Mouse (Mus musculus) CH12.LX (cell line): ENCODE data around the gene B230104I21Rik.

Source experiments
- MAZ ChIP-seq: IDR thresholded peaks from 2 replicates; pipeline ENCODE4 v1.6.1; 2012; ENCODE audit warnings: low read depth, mild to moderate bottlenecking, inconsistent platforms, low read length, improper control_type of control experiment, moderate library complexity
- NRF1 ChIP-seq: IDR thresholded peaks from 2 replicates; pipeline ENCODE4 v1.6.1; 2014; ENCODE audit warnings: low read depth, mild to moderate bottlenecking, inconsistent platforms, low read length, improper control_type of control experiment, moderate library complexity
- TBP ChIP-seq: conservative IDR thresholded peaks from 2 replicates; pipeline ENCODE4 v1.6.1; 2011; ENCODE audit warnings: low read depth, low read length, improper control_type of control experiment

DNA sequence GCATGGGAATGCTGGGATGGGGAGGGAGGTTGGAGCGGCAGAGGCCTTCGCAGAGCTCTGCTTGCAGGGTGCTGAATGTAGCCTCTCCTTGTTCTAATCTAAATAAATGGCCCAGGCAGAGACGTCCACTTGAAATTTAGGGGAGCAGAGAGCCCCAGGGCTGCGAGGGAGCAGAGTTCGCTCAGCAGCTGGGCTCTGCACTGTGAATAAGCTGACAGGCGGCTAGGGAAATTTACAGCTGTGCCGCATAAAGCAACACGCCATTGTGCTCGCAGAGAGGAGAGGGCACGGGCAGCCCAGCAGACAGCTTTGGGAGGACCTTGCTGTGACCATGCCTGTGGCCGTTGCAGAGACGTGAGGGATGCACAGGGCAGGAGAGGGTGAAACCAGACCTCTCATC lies 4.7 kb upstream of the B230104I21Rik start:
- TF ChIP-seq NRF1 (no peak), TBP (no peak), MAZ (no peak)
